Mouse (Mus musculus) c-Kit-positive CD71-negative TER-119-negative erythroid progenitor cells, embryonic 14.5 days (primary cell): ENCODE measurements around the gene Fbxo48.

Source experiments
- DNase-seq: peaks from one replicate; pipeline ENCODE4 v3.0.0-alpha.2; 2013; ENCODE audit warnings: low read depth

Gene Fbxo48

GRCm38 (mm10) chr11:16972027-16972426, 20.9 kb downstream of the Fbxo48 start:
- no peak for DNase-seq

- no peak for DNase-seq
Measured at GRCm38 (mm10) chr11:16973086-16973485, 21.9 kb downstream of the Fbxo48 start.

GRCm38 (mm10) chr11:16976937-16977336, 25.8 kb downstream of the Fbxo48 start:
- DNase-seq: peak; percentile 56

- DNase-seq: no peak
Measured at GRCm38 (mm10) chr11:16977611-16978010, 26.4 kb downstream of the Fbxo48 start.

- DNase-seq: no peak
Measured at GRCm38 (mm10) chr11:16978161-16978707, 27.1 kb downstream of the Fbxo48 start.

- DNase-seq: no peak
Measured at GRCm38 (mm10) chr11:16986550-16987187, 35.5 kb downstream of the Fbxo48 start.

GRCm38 (mm10) chr11:16987745-16988328, 36.7 kb downstream of the Fbxo48 start:
- no peak for DNase-seq

GRCm38 (mm10) chr11:16989885-16990284, 38.7 kb downstream of the Fbxo48 start:
- DNase-seq: no peak

GRCm38 (mm10) chr11:16992880-16993279, 41.7 kb downstream of the Fbxo48 start:
- no peak for DNase-seq

- DNase-seq: no peak
Measured at GRCm38 (mm10) chr11:16996818-16997217, 45.6 kb downstream of the Fbxo48 start.

GRCm38 (mm10) chr11:16997465-16997864, 46.3 kb downstream of the Fbxo48 start:
- no peak for DNase-seq

- DNase-seq: no peak
Measured at GRCm38 (mm10) chr11:16999387-16999786, 48.2 kb downstream of the Fbxo48 start.

GRCm38 (mm10) chr11:16999933-17000332, 48.8 kb downstream of the Fbxo48 start:
- no peak for DNase-seq

- no peak for DNase-seq
Measured at GRCm38 (mm10) chr11:17000353-17001334, 49.5 kb downstream of the Fbxo48 start.

- no peak for DNase-seq
Measured at GRCm38 (mm10) chr11:17002739-17003373, 51.7 kb downstream of the Fbxo48 start.

- no peak for DNase-seq
Measured at GRCm38 (mm10) chr11:17003757-17004156, 52.6 kb downstream of the Fbxo48 start.
